Mouse (Mus musculus) hindbrain, embryonic 12.5 days (tissue): ENCODE results near the gene Hdac4. TPM values are rescaled to one million over a fixed set of nuclear protein-coding genes. Genes with fewer than 3 reads are reported as not detected.

ENCODE experiments used
- ATAC-seq: fragments of 200-750 bp; cut with Nextera tagmentation; 2 replicates; pipeline ENCODE4 v1.8.0; 2017; ENCODE audit warnings: moderate TSS enrichment; ENCODE audit not compliant: low FRiP score
- H3K27ac ChIP-seq: fragments of 300-500 bp; sonication (generic); 2 replicates; pipeline ENCODE4 v1.5.1; 2016; ENCODE audit warnings: mild to moderate bottlenecking
- H3K27me3 ChIP-seq: fragments of 300-500 bp; sonication (generic); 2 replicates; pipeline ENCODE4 v1.6.1; 2016; ENCODE audit warnings: mild to moderate bottlenecking
- H3K36me3 ChIP-seq: fragments of 300-500 bp; sonication (generic); 2 replicates; pipeline ENCODE4 v1.6.1; 2016; ENCODE audit warnings: mild to moderate bottlenecking
- H3K4me1 ChIP-seq: fragments of 300-500 bp; sonication (generic); 2 replicates; pipeline ENCODE4 v1.6.1; 2016
- H3K4me2 ChIP-seq: fragments of 300-500 bp; sonication (generic); replicated peaks from 2 replicates; pipeline ENCODE4 v1.6.1; 2016; ENCODE audit warnings: mild to moderate bottlenecking
- H3K4me3 ChIP-seq: fragments of 300-500 bp; sonication (generic); 2 replicates; pipeline ENCODE4 v1.5.1; 2016; ENCODE audit warnings: mild to moderate bottlenecking
- H3K9ac ChIP-seq: fragments of 300-500 bp; sonication (generic); 2 replicates; pipeline ENCODE4 v1.6.1; 2016; ENCODE audit warnings: mild to moderate bottlenecking, moderate library complexity
- H3K9me3 ChIP-seq: fragments of 300-500 bp; sonication (generic); replicated peaks from 2 replicates; pipeline ENCODE4 v1.6.1; 2016; ENCODE audit warnings: mild to moderate bottlenecking
- WGBS: fragments of 180-500 bp; shearing (Covaris S2); methylation state at CpG from one replicate; pipeline ENCODE4 v1.1.7; 2016; 5-methylcytosine and 5-hydroxymethylcytosine counted together
- polyA plus RNA-seq: library from polyadenylated mRNA; unstranded; fragments of >200 nt; fragmentation: Nextera tagmentation; extraction: Ambion mirVana; gene quantifications from 2 replicates; pipeline ENCODE4 v1.2.1, GENCODE M21; 2016

Hdac4 gene
- polyA plus RNA-seq, 1 experiment from 2014 or later, result 25.5 TPM

DNA sequence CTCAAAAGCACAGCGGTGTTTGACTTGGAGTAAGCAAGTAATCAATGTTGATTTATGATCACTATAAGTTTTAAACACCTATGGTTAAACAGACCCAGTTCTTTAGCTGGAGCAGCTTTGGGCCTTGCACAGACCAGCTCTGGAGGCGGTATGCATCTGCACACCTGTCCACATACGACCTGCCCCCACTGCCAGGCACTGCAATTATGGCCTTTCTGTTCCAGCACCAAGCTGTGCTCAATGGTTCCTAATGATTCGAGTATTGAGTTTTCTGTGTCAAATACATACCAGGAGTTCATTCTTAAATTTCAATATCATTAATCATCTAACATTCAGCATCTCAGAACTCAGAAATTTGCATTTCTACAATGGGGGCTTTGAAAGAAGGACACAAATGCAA is 52.7 kb downstream of the Hdac4 start:
- no peak for ATAC-seq
- Histone ChIP-seq H3K4me2 (no peak overlapping the region), H3K4me1 (peaks cover 18% of the 10 kb centered on the region), H3K27ac (no peak overlapping the region), H3K9ac (no peak overlapping the region), H3K4me3 (no peak overlapping the region), H3K9me3 (no peaks in the 10 kb centered on the region), H3K27me3 (no peaks in the 10 kb centered on the region), H3K36me3 (peaks cover 6% of the 10 kb centered on the region; the same call in 1 of the 2 replicates)
- WGBS, result 73% methylated on average over 4 of the region's 4 CpGs

DNA sequence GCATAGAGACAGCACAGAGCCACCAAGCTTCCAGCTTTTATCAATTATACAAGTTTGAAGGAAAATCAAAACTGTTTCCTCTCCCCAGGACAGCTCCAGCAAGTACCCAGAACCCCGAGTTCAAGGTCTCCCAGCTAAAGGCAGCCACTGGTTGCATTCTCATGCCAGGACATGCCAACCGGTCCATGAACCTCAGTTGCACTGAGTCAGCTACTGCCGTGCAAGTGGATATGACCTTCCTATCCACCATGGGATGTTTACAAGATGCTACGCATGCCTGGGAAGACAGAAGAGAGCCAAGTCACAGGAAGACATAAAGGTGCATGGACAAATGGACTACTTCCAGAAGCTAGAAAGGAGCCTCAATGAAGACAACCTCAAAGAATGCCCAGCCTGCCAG is 56.5 kb downstream of the Hdac4 start:
- Histone ChIP-seq H3K27ac (no peak overlapping the region), H3K36me3 (0 out of 2 replicates have a peak, but pooled peaks cover 6% of the 10 kb centered on the region), H3K4me1 (0 out of 2 replicates have a peak, but pooled peaks cover 7% of the 10 kb centered on the region), H3K9me3 (no peaks in the 10 kb centered on the region), H3K4me3 (no peak overlapping the region), H3K4me2 (no peak overlapping the region), H3K27me3 (no peaks in the 10 kb centered on the region), H3K9ac (no peak overlapping the region)
- WGBS, result 93% methylated on average over 4 of the region's 4 CpGs
- ATAC-seq, result no peak

DNA sequence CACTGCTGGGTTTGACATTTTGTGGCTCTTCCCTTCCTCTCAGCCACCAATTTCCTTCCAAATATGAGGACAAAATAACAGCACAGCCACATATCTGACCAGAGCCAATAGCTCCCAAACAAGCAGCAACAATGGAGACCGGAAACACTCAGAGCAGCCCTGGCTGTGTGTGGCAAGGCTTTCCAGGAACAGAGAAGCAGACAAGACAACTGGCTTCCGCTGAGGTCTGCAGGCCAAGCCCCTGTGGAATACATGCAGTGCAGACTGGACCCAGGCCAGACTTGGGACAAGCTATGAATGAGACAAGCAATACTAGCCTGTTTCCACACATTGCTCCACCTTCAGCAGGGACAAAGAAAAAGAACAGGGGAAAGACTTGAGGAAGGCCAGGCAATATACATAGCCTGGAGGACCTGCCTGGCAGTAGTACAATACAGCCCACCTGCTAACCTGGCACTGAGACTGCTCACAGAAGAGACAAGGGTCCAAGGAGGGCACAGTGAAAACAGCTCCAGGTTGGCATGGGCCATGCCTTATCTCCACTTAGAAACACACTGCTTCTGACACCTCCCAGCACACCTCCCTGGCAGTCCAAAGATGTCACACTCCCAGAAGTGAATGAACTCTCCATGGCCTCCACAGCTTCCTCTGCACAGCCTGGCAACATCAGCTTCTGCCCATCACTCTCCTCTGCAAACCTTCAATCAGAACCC is 58.2 kb downstream of the Hdac4 start:
- Histone ChIP-seq H3K9me3 (no peaks in the 10 kb centered on the region), H3K4me2 (no peak overlapping the region), H3K27me3 (no peaks in the 10 kb centered on the region), H3K36me3 (0 out of 2 replicates have a peak, but pooled peaks cover 3% of the 10 kb centered on the region), H3K9ac (no peak overlapping the region), H3K27ac (0 out of 2 replicates have a peak overlapping the region, but pooled peaks have one; percentile 9), H3K4me1 (0 out of 2 replicates have a peak, but pooled peaks cover 5% of the 10 kb centered on the region), H3K4me3 (no peak overlapping the region)
- 85% methylated on average over 2 of the region's 2 CpGs for WGBS
- ATAC-seq, result no peak

DNA sequence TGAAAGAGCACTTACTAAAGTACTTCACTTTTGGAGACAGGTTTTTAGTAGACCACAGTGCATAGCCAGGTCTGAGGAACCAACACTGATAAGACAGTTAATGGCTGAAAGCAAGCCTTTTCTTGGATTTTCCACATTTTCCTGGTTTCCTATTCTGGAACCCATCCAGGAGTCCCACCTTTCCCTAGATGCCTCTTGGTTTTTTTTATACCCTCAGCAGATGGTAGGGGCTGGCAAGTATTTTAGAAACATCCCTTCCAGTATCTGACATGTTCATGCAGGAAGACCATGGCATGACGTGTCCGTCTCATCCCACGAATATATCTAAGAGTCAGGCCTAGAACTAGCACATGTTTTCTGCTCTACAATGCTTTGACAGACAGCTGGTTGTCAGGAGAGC is 59.1 kb downstream of the Hdac4 start:
- Histone ChIP-seq H3K4me3 (no peak overlapping the region), H3K36me3 (0 out of 2 replicates have a peak, but pooled peaks cover 3% of the 10 kb centered on the region), H3K9me3 (no peaks in the 10 kb centered on the region), H3K4me1 (0 out of 2 replicates have a peak, but pooled peaks cover 5% of the 10 kb centered on the region), H3K27me3 (no peaks in the 10 kb centered on the region), H3K9ac (no peak overlapping the region), H3K4me2 (no peak overlapping the region), H3K27ac (no peak overlapping the region)
- ATAC-seq, result no peak
- WGBS, result 98% methylated on average over 3 of the region's 3 CpGs

DNA sequence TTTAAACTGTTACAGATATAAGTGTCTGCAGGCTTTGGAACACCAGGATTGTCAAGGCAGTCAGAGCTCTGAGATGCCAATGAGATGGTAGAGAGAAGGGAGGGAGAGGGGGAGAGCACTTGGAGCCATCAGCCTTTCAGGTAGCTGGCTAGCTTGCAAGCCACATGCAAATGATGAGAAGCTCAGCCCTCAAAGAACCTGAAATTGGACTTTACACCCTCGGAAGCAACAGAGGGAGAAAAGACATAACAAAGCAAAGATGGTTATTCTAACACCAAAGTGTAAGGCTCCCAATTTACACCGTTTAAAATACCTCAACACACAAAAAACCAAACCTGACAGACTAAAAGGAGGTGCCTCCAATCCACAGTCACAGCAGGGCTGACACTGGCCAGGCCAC is 63.3 kb downstream of the Hdac4 start:
- 62% methylated on average over 2 of the region's 2 CpGs for WGBS

DNA sequence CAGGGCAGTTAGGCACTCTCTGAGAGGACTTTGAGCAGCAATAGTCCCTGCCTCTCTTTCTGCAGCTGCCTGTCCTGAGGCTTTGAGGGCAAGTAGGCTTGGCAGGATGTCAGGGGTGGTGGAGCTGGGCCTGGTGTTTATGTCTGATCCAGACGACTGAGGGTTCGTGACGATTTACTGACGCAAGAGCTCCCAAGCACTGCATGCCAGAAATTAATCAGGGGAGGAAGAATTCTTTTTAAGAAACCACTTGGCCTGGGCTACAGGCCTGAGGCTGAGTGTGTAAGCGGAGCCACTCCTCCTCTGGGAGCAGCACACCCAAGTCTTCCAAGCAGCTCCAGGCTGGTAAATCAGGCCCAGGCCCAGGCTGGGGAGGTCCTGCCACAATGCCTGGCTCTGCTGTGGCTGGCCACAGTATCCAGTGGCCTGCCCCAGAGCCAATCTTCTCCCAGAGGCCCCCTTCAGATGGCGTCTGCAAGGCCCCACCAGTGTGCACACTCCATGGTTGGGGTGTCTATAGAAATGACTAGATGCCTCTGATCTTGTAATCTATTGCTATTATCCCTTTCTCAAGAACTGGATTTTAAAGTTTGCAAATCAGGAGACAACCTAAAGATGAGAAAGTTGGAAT is 64.9 kb downstream of the Hdac4 start:
- no peak overlapping the region for H3K9ac ChIP-seq
- no peak overlapping the region for H3K4me2 ChIP-seq
- H3K36me3 ChIP-seq, result 0 out of 2 replicates have a peak, but pooled peaks cover 2% of the 10 kb centered on the region
- H3K9me3 ChIP-seq, result no peaks in the 10 kb centered on the region
- no peak for ATAC-seq
- H3K4me3 ChIP-seq, result no peak overlapping the region
- no peak overlapping the region for H3K27ac ChIP-seq
- H3K4me1 ChIP-seq, result peaks cover 11% of the 10 kb centered on the region; the same call in 1 of the 2 replicates
- WGBS, result 74% methylated on average over 6 of the region's 6 CpGs
- H3K27me3 ChIP-seq, result no peaks in the 10 kb centered on the region

More for the DNA sequence above, 63.3 kb downstream of the Hdac4 start:
- Histone ChIP-seq H3K27ac (no peak overlapping the region), H3K9me3 (no peaks in the 10 kb centered on the region), H3K36me3 (0 out of 2 replicates have a peak, but pooled peaks cover 3% of the 10 kb centered on the region), H3K4me1 (peaks cover 13% of the 10 kb centered on the region; the same call in 1 of the 2 replicates), H3K4me3 (no peak overlapping the region), H3K27me3 (no peaks in the 10 kb centered on the region), H3K9ac (no peak overlapping the region), H3K4me2 (no peak overlapping the region)
- ATAC-seq, result no peak

DNA sequence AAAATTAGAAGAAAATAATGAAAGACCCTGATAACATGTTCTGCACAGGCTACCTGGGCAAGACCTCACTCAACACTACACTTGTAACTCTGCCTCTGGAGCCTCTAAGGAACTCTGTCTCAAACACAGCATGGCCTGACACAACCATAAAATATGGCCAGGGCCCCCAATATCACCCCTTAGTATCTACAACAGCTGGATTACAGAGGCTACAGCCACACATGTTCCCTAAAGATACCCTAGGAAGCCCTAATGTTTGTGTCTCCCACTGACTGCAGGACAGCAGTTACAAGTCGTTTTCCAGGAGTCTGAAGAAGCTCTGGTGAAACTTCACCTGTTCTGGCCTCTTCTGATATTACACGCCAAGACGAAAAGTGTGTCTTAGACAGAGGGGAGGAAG is 65.7 kb downstream of the Hdac4 start:
- 89% methylated on average over 3 of the region's 3 CpGs for WGBS
- Histone ChIP-seq H3K4me2 (no peak overlapping the region), H3K9ac (no peak overlapping the region), H3K4me3 (no peak overlapping the region), H3K9me3 (no peaks in the 10 kb centered on the region), H3K27me3 (no peaks in the 10 kb centered on the region), H3K27ac (no peak overlapping the region), H3K4me1 (peaks cover 10% of the 10 kb centered on the region; the same call in 1 of the 2 replicates), H3K36me3 (no peaks in the 10 kb centered on the region)
- ATAC-seq, result no peak

DNA sequence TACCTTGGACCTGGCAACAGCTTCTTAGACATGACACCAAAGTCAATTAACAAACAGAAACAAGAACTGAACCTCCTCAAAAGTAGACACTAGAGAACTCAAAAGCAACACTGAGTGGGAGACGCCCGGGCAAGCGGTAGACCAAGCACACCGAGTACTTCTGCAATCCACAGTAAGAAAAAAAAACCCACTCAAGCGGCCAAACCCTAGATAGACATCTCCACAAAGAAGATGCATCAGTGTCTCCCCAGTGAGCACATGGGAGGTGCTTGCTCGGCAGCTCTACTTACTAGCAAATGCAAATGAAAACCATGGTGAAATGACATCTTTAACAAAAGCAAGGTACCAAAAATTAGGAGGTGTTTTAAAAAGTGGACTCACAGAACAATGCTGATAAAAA is 67.7 kb downstream of the Hdac4 start:
- 91% methylated on average over 6 of the region's 6 CpGs for WGBS
- H3K36me3 ChIP-seq, result no peaks in the 10 kb centered on the region

DNA sequence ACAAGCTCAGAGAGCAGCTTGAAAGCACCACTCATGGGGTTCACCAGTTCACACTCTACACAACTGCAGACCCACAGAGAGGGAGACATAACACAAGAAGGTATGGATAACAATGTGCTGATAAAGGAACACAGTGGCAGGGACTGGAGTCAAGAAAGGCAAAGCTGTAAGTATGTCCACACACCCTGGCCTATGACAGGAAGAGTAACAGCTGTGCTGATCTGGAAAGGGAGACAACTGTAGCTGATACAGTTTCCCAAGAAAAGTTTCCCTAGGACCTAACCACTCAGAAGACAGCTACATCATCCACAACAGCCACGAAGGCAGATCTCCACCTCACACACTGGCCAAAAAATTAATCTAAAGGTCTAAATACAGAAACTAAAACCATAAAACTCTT is 68.1 kb downstream of the Hdac4 start:
- Histone ChIP-seq H3K27ac (no peak overlapping the region), H3K36me3 (no peaks in the 10 kb centered on the region), H3K4me3 (no peak overlapping the region), H3K27me3 (no peaks in the 10 kb centered on the region), H3K9me3 (no peaks in the 10 kb centered on the region), H3K4me2 (no peak overlapping the region), H3K4me1 (peaks cover 10% of the 10 kb centered on the region; the same call in 1 of the 2 replicates), H3K9ac (no peak overlapping the region)
- 87% methylated on average over 1 of the region's 1 CpGs for WGBS
- ATAC-seq, result no peak

More for the DNA sequence above, 67.7 kb downstream of the Hdac4 start:
- Histone ChIP-seq H3K9me3 (no peaks in the 10 kb centered on the region), H3K27ac (no peak overlapping the region), H3K4me3 (no peak overlapping the region), H3K4me1 (peaks cover 10% of the 10 kb centered on the region; the same call in 1 of the 2 replicates), H3K4me2 (no peak overlapping the region), H3K9ac (no peak overlapping the region), H3K27me3 (no peaks in the 10 kb centered on the region)
- no peak for ATAC-seq

DNA sequence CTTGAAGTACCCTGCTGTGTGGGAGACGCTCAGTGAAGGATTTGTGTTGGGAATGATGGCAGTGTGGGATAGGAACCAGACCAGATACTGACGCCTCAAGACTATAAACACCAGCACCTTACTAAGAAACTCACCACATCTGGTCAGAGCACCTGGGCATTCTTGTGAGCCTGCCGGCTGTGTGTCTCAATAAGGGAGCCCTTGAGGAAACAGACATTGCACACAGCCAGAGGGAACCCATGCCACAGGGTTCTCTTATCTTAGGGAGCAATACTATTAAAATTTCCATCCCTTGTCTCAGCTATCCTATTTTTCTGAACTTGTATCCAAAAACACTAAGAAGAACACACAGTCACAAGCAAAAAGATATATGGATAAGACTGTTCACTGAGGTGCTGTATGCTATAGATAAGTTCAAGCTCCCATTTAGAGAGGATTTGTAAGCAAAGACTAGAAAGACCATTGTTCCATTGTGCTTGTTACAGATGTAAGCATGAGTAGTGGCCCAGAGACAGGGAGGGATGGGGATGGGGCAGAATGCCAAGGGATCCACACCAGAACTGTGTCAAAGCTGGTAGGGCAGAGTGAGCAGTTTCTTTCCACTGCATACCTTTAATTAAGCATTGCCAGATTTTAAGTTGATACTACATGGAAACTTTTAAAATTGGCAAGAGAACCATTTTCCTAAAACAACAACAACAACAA is 70.8 kb downstream of the Hdac4 start:
- no peak overlapping the region for H3K9ac ChIP-seq
- H3K9me3 ChIP-seq, result no peaks in the 10 kb centered on the region
- no peaks in the 10 kb centered on the region for H3K4me1 ChIP-seq
- no peak overlapping the region for H3K4me3 ChIP-seq
- 79% methylated on average over 3 of the region's 3 CpGs for WGBS
- no peak for ATAC-seq
- H3K4me2 ChIP-seq, result no peak overlapping the region
- no peak overlapping the region for H3K27ac ChIP-seq
- no peaks in the 10 kb centered on the region for H3K36me3 ChIP-seq
- no peaks in the 10 kb centered on the region for H3K27me3 ChIP-seq

DNA sequence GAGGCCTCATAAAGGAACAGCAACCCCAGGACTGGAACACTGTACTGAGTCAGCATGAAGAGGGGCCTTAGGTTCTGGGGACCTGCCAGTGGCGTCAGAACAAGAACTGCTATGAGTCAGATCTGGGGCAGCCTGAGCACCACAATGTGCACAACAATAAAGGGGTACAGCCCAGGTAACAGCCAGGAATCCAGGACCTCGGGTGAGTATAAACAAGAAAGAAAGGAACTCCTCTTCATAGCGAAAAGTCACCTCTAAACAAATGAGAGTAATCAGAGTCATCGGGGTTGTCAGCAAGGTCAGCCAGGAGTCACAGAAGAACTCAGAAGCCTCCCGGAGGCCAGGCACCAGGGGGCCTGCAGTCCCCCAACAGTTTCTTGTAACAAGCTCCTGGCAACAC is 76.2 kb downstream of the Hdac4 start:
- H3K9me3 ChIP-seq, result no peaks in the 10 kb centered on the region
- no peaks in the 10 kb centered on the region for H3K27me3 ChIP-seq
- no peak overlapping the region for H3K4me3 ChIP-seq
- H3K9ac ChIP-seq, result no peak overlapping the region
- no peak overlapping the region for H3K4me2 ChIP-seq
- H3K4me1 ChIP-seq, result no peaks in the 10 kb centered on the region
- 48% methylated on average over 5 of the region's 5 CpGs for WGBS
- no peaks in the 10 kb centered on the region for H3K36me3 ChIP-seq
- no peak overlapping the region for H3K27ac ChIP-seq
- no peak for ATAC-seq

DNA sequence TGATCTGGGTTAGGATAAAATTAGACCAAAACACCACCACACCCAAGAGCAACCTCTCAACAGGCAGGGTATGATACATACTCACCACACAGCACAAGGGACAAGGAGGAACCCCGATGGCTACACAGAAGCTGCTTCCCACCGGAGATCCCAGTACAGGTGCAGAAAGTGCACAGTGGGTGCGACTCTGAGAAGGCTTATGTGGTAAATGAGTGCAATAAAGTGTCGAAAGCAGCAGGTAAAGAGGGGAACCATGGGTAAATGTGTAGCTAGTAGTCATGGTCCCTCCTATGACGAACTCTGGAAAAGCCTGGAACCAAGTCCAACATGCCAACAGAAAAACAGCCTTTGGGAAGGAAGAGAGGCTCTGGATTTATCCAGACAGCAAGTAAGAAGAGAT is 77.9 kb downstream of the Hdac4 start:
- H3K27ac ChIP-seq, result no peak overlapping the region
- no peak overlapping the region for H3K4me3 ChIP-seq
- no peaks in the 10 kb centered on the region for H3K27me3 ChIP-seq
- no peaks in the 10 kb centered on the region for H3K9me3 ChIP-seq
- peaks cover 5% of the 10 kb centered on the region; the same call in 1 of the 2 replicates for H3K4me1 ChIP-seq
- H3K4me2 ChIP-seq, result no peak overlapping the region
- ATAC-seq, result no peak
- WGBS, result 91% methylated on average over 5 of the region's 5 CpGs
- H3K36me3 ChIP-seq, result no peaks in the 10 kb centered on the region
- H3K9ac ChIP-seq, result no peak overlapping the region
